Mouse (Mus musculus) NIH3T3 (cell line): ENCODE results near the gene Hnrnpl.

Experiments used
- DNase-seq: peaks from one replicate; pipeline ENCODE4 v3.0.0-alpha.2; 2012; ENCODE audit warnings: low read depth

The Hnrnpl gene

GRCm38 (mm10) chr7:28829821-28830220 lies 21.5 kb downstream of the Hnrnpl start:
- no peak for DNase-seq

DNA sequence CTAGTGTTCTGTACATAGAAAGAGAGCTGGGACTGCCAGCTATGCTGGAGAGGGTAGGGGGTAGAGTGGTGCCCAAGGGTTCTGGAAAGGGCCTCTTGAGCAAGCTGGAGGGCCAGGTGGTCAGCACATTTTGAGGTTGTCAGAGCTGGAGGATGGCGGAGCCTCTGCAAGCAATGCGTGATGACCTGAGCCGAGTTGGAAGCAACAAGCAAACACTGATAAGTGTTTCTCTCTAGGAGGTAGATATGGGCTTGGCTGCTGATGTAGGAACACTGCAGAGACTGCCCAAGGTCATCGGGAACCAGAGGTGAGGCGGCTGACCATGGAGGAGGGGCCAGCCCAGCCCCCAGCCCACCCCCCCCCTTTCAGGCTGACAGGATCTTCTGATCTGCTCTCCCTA lies 22.6 kb downstream of the Hnrnpl start:
- DNase-seq: no peak

GRCm38 (mm10) chr7:28831411-28832125 lies 23.2 kb downstream of the Hnrnpl start:
- DNase-seq: no peak

- DNase-seq: no peak
Observed at GRCm38 (mm10) chr7:28832137-28832536, 23.8 kb downstream of the Hnrnpl start.

DNA sequence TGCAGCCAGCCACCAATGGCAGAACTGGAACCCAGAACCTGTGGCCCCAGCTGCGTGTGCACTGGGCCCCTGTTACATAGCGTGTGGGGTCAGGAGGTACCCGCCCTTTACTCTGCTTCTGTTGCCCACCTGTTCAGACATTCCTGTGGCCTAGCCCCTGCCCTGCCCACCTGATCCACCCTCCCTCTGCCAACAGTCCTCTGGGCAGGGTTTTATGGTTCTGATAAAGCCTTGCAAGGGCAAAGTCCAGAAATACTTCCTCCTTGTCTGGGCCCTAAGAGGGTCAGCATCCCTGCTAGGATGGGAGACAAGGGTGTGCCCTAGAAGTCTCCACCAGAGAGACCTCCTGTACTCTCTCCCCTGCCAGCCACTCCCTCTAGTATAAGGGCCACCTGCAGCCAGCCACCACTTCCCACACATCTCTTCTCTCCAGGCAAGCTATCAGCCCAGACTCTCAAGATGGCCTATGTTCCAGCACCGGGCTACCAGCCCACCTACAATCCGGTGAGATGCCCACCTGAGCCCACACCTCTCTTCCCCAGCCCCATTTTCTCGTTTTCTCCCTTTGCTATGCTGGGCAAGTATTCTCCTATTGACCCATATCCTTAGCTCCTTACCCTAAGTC lies 25.5 kb downstream of the Hnrnpl start, which contains the start of gene Lgals4:
TSS of gene Lgals4 (plus strand) at position 132 of the 625 bp plus-strand sequence.
- DNase-seq: no peak

- DNase-seq: no peak
Observed at GRCm38 (mm10) chr7:28836936-28837335, 28.6 kb downstream of the Hnrnpl start.

DNA sequence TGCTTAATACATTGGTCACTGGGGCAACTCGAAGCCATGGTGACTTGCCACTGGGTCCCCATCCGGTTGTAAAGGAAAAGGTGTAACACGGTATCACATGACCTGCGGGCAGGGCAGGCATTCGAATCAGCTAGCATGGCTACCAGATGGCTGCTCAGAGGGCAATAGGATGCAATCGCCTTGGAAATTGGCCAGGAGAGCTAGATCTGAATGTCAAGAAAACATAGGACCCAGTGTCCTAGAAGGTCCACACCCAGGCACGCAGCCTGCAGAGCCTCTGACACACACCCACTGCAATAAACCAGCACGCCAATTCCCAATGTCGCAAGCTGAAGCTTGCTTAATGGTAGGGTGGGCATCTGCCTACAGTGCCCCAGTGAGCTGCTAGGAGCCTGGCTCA lies 30.0 kb downstream of the Hnrnpl start:
- DNase-seq: no peak

DNA sequence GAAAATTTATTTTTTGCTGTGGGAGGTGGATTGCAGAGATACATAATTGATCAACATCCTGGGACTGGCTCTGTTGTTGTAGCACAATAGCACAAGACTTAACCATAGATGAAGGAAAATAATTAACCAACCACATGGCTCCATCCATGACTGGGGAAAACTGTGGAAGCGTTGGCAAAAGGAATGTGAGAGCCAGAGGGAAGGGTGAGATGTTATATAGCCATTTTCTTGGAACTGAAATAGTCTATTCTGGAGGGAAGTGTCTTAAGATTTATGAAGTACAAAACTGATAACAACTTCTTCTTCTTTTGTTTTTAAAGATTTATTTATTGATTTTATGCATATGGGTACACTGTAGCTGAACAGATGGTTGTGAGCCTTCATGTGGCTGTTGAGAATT lies 38.9 kb downstream of the Hnrnpl start:
- DNase-seq: no peak

GRCm38 (mm10) chr7:28849700-28850236 lies 41.4 kb downstream of the Hnrnpl start:
- peak; percentile 78 for DNase-seq

- no peak for DNase-seq
Observed at GRCm38 (mm10) chr7:28850642-28851041, 42.3 kb downstream of the Hnrnpl start.

DNA sequence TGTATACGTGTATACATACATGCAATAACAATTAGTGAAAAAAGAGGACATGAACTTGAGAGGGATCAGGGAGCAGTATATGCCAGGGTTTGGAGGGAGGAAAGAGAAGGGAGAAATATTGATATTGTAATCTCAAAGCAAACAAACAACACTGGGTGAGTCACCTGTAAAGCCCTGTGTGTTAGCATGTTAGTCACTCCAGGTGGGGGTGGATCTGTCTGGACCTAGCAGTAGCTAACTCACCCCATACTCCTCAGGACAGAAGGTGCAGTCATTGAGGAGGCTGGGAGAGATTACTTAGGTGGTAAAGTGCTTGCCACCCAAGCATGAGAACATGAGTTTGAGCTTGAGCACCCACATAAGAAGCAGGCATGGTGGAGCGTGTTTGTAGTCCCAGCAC lies 51.6 kb downstream of the Hnrnpl start:
- no peak for DNase-seq

- DNase-seq: no peak
Observed at GRCm38 (mm10) chr7:28860898-28861297, 52.6 kb downstream of the Hnrnpl start.

GRCm38 (mm10) chr7:28862817-28863499 lies 54.6 kb downstream of the Hnrnpl start:
- no peak for DNase-seq

- DNase-seq: no peak
Observed at GRCm38 (mm10) chr7:28863540-28863939, 55.2 kb downstream of the Hnrnpl start, which contains the start of gene Lgals7. TSS of gene Lgals7 (plus strand) at chr7:28863853.

DNA sequence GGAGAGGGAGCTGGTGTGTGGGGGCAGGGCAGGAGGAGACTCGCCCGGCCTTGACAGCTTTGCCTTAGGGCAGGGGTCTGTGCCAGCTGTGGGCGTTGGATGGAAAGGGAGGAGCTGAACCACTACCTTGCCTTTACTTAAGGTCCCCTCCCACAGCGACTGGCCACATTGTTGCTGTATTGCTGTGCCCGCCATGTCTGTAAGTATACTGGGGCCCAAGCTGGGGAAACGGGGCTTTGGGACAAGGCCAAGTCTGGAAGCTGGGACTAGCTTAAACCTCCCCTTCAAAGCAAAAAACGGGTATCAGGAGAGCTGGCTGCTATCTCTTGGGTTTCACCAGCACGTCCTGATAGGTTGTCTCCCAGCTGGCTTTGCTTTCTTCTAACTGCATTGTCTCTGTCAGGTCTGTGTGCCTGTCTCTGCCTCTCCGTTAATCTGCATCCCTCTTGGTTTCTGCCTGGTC lies 56.0 kb downstream of the Hnrnpl start:
- peak; percentile 38 for DNase-seq

GRCm38 (mm10) chr7:28865481-28866300 lies 57.4 kb downstream of the Hnrnpl start:
- peak; percentile 90 for DNase-seq

DNA sequence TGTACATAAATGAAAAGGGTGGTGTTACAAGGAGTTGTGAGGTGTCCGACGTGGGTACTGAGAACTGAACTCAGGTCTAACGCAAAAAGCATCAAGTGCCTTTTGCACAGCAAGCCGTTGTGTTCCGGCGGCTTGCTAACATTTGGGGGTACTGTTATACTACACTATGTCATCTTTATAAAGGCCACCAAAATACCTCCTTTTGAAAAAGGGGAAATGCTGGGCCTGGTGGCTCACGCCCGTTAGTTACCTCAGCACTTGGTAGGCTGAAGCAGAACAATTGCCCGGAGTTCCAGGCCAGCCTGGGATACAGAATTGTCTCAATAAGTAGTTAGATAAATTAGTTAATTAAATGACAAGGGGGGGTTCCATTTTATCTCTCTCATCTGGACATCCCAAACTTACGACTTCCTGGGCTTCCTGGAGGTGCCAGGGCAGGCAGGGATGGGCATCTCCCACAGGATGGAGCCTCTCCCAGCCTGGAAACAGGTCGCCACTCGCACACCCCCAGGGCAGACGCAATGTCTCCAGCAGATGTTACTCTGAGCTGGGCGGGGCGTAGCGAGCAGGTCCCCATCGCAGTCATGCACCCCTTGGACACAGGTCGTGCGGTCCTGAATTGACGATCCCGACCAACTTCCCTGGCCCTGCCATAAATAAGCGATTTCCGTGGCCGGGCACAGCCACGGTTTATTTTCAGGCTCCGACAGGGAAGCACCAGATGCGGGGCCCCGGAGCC lies 58.6 kb downstream of the Hnrnpl start:
- no peak for DNase-seq

DNA sequence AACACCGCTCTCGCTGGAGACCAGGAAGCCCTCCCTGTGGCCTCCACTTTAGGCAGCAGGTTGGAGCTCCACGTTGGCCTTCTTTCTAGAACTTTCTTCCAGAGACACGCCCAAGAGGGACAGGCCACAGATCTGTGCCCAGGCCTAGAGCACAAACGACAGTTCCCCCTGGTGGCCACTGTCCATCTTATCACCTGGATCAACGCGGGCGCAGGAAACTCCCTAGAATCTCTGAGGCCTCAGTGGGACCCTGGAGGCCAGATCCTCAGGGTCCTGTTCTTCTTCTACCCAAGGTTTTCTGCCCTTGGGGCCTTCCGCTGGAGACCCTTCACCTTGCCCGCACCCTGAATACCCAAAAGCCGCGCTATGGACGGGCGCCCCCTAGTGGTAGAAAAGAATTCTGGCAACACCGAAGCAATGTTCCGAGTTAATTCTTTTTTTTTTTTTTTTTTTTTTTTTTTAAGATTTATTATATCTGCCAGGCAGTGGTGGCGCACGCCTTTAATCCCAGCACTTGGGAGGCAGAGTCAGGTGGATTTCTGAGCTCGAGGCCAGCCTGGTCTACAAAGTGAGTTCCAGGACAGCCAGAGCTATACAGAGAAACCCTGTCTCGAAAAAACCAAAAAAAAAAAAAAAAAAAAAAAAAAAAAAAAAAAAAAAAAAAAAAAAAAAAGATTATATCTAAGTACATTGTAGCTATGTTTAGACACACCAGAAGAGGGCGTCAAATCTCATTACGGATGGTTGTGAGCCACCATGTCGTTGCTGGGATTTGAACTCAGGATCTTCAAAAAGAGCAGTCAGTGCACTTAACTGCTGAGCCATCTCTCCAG lies 59.4 kb downstream of the Hnrnpl start:
- DNase-seq: peak; percentile 87

- no peak for DNase-seq
Observed at GRCm38 (mm10) chr7:28870901-28871664, 62.7 kb downstream of the Hnrnpl start.
